Mouse (Mus musculus) cortical plate, adult 2 months (tissue): ENCODE data around the gene Asf1b.

ENCODE experiments used
- CTCF ChIP-seq: fragments of 200-500 bp; IDR thresholded peaks from 2 replicates; pipeline ENCODE4 v1.5.1; 2011; ENCODE audit warnings: mild to moderate bottlenecking, control low read depth, low read length; ENCODE audit not compliant: insufficient read depth; ENCODE audit errors: extremely low read depth
- POLR2A ChIP-seq: fragments of 200-500 bp; IDR thresholded peaks from 2 replicates; pipeline ENCODE4 v1.6.1; 2011; ENCODE audit warnings: mild to moderate bottlenecking, low read length, control low read depth; ENCODE audit not compliant: insufficient read depth; ENCODE audit errors: extremely low read depth

DNA sequence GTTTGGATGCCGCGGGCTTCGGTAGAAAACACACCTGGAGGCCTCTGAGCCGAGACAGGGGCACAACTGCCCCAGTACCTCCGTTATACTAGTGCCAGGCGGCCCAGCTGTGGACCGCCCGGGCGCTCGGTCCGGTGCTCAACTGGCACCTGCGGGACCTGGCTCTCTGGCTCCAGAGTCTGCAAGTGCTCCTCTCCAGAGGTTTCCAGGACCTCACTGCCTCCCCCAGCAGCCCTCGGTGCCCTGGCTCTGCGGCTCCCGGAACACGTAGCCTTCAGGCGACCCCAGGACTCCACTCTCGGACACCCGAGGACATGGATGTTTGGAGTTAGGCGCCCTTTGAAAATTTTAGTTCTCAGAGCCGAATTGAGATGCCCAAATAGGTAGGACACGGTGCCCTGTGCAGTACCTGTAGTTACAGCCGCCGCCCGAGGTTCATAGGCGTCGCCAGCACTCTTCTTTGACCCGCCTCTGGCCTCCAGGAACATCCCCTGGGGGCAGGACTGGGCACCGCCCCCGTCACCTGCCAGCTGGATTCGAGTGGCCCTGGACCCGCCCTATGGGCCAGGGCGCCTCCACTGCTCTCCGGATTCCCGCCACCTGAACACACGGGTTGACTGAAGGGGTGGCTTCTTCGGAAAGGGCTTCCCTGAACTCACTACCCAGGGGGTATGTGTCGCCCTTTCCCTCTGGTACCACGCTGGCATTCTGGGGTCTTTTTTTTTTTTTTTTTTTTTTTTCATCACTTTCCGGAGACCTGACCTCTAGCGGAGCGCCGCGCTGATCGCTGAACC lies 56.6 kb downstream of the Asf1b start, which contains the start of gene 2210011C24Rik:
- TF ChIP-seq POLR2A (no peak), CTCF (no peak)
